Mouse (Mus musculus) ZHBTc4 (cell line): ENCODE data around the gene Ccnt1.

Source experiments
- DNase-seq: peaks from one replicate; pipeline ENCODE4 v3.0.0-alpha.2; 2011; ENCODE audit warnings: low read depth, low spot score

Gene Ccnt1

DNA sequence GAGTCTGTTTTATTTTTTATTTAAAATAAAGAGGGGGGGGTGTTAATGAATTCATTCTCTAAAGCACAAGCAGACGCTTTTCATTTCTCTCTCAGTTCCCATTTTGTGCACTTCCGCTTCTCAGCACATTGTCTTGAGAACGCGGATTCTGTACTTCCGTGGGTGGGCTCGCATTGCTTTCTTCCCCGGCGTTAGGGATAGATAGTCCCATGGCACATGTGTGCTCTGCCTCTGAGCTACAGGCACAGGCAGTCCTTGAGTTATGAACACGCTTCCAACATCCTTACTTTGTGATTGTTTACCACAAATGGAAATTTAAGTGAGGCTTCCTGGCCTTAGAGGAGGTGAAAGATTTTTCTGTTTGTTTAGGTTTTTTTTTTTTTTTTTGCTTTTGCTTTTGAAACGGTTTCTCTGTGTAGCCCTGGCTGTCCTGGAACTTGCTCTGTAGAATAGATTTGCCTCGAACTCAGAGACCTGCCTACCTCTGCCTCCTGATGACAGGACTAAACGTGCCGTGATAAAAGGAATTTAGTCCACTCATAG, 59.3 kb downstream of the Ccnt1 start:
- DNase-seq, result no peak

DNA sequence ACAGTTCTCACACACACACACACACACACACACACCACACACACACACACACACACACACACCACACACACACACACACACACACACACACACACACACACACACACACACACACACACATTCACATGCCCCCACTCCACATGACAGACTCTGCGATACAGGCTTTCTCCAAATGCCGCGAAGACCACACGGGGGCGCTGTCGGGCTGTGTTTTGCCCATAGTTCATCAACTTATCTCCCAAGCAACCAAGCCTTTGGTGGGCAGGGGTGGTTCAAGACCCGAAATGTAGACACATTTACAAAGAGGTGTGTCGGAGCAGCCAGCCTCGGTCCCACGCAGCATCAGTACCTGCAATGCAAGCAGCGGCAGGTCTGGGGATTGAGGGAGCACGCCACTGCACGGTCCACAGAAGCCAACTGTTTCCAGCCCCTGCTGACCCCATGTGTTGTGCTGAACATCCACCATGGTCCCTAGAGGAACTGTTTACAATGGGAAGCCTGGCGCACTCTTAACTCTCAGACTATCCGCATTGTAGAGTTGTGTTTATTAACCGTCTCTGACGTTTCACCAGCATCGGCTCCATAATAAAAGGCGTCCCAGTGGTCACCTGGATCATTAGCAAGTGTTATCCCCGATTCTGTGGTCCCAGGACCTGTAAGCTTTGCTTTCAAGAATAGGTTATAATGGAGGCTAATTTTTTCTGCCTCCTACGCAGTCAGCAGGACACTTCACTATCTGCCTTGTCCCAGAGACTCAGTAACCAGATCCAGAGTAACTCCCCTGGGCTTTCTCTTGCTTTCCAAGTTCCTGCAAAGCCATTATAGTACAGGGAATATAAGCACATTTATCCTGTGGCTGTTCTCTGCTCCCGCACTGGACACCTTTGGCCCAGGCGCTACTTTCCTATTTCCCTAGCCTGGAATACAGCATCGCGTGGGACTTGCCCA, 60.0 kb downstream of the Ccnt1 start:
- peak; percentile 85 for DNase-seq

DNA sequence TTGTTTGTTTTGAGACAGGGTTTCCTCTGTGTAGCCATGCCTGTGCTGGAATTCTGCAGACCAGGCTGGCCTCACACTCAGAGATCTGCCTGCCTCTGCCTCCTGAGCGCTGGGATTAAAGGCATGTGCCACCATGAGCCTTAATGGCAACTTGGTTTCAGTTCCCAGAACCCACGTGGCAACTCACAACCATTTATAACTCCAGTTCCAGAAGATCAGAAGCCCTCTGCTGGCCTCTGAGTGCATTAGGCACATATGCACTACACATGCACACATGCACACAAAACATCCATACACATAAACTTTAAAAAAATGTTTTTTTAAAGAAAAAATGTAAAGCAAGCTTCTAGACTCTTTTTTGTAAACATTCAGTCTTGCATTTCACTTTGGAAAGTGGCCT, 61.3 kb downstream of the Ccnt1 start:
- no peak for DNase-seq

DNA sequence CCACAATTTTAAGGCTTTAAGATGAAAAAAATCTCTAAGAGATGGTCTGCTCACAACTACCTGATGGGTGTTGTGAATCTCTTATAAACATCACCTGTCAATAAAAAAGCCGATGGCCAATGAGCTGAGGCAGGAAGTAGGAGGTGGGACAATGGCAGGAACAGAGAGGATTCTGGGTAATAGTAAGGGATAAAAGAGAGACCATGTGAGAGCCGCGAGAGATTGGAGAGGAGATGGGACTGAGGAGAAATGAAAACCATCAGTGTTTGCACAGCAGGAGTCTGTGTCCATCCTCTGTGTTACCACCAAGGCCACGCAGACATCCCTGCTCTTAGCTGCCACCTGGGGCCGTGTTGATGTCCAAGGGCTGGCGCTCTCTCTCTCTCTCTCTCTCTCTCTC, 63.4 kb downstream of the Ccnt1 start:
- DNase-seq, result peak; percentile 62

DNA sequence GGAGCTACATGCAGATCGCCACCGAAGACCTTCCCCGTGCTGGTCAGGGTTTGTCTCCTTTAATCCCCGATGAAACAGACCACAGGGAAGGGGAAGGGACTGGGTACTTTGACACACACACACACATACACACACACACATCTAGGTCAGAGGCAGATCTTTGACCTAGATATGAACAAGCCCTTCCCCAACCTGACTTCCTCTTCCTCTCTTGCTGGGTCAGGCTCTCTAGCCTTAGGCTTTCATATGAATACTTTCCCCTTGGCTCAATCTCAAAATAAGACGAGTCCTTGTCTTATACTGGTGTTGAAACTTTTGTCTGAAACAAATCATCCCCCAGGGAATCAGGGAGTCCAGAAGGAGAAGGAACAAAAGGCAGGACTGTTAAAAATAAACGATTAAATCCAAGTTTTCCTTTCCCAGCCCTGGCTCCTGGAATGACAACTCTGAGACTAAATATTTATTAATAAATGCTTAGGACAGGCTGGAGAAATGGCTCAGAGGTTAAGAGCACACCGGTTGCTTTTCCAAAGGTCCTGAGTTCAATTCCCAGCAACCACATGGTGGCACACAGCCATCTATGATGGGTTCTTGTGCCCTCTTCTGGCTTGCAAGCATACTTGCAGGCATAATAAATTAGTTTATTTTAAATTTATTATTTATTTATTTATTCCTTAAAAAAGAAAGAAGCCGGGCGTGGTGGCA, 64.3 kb downstream of the Ccnt1 start:
- no peak for DNase-seq

DNA sequence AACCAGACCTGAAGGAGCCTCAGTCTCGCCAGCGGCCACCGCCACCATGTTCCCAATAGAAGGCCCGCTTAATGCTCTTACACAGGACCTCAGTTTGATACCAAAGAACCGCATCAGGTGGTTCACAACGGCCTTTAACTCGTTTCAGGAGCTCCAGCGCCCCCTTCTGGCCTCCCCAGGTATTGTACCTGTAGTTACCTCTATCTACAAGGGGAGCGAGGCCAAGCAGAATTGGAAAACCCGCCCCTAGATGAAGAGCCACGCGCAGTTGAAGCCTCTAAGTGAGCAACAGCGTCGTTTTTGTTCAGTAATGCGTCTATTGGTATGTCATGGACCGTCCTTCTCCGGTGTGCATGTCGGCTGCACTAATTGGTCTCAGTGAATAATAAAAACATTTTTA, 66.2 kb downstream of the Ccnt1 start:
- DNase-seq, result peak; percentile 91

DNA sequence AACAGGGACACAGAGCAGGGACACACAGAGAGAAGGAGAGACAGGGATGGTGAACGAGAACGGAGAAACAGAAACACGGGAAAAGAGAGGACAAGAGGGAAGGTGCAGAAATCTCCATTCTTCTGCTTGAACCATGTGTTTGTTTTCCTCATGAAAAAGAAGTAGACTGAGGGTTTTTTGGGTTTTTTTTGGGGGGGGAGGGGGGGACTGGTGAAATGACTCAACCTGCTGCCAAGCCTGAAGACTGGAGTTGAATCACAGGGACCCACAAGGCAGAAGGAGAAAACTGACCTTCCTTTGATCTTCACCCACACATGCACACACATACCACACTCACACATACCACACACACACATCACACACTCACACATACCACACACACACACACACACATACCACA, 67.4 kb downstream of the Ccnt1 start:
- DNase-seq, result no peak

DNA sequence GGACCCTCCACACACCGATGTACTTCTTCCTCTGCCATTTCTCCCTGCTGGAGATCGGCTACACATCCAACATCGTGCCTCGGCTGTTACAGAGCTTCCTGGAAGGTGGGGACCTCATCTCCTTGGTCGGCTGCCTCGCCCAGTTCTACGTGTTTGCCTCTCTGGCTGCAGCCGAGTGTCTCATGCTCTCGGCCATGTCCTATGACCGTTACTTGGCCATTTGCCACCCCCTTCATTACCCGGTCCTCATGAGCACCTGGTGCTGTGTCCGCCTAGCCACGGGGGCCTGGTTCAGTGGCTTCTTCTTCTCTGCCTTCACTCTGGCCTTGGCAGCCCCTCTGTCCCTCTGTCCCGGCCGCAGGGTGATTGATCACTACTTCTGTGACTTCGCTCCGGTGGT, 73.1 kb downstream of the Ccnt1 start:
- peak; percentile 35 for DNase-seq

DNA sequence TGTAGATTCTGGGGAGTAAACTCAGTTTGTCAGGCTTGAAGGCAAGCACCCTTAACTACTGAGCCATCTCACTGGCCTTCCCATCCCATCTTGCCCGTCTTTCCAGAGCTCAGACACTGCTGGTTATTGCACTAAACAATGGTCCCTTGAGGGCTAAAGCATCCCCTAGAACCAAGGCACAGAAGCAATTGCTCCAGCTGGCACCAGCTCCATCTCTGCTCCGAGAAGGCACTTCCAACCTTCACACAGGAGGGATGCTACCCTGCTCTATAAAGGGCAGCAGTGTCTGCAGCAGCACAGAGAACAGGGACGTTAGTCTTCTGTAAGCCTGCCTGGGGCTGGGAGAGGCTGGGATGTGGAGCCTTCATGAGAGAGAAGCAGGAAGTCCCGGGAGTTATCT, 78.6 kb downstream of the Ccnt1 start, which contains the start of gene Olfr279:
TSS of gene Olfr279 (plus strand) at position 301 of the 400 bp plus-strand sequence.
- DNase-seq, result no peak

DNA sequence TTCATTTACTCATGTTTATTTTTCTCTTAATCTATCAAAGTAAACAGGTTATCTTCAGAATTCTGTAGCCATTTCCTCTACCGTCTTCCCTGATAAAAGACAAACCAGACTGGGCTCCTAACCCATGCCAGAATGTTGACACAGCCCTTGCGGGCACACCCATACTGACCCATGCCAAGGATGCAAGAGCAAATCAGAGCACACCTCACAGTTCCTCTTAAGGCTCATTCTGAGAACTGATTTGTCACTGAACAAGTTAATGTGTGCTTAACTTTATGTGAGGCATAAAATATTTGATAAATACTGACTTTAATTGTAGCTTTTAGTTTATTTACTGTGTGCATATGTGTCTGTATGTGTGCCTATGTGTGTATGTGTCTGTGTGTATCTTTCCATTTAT, 79.4 kb downstream of the Ccnt1 start:
- DNase-seq, result no peak
